Mouse (Mus musculus) ES-Bruce4 (cell line): ENCODE measurements at regions not wholly inside any gene's neighbourhood (a gene's known extent, or its start where the extent isn't known, plus 50 kb on each side); places are given as distances from the start of the nearest gene placed in this dataset.

Experiments used
- H3K27ac ChIP-seq: 2 replicates; pipeline ENCODE4 v1.5.1; 2012; ENCODE audit warnings: low read length, inconsistent platforms; ENCODE audit not compliant: insufficient read depth
- H3K27me3 ChIP-seq: 2 replicates; pipeline ENCODE4 v1.6.1; 2012; ENCODE audit warnings: mild to moderate bottlenecking, low read length, inconsistent platforms; ENCODE audit not compliant: control insufficient read depth, poor library complexity, insufficient read depth, severe bottlenecking
- H3K36me3 ChIP-seq: 2 replicates; pipeline ENCODE4 v1.6.1; 2012; ENCODE audit warnings: inconsistent platforms, mild to moderate bottlenecking, low read length, moderate library complexity; ENCODE audit not compliant: control insufficient read depth, poor library complexity, insufficient read depth, severe bottlenecking
- H3K4me1 ChIP-seq: one replicate; pipeline ENCODE4 v1.8.1; 2011; ENCODE audit warnings: low read length; ENCODE audit not compliant: control insufficient read depth, insufficient read depth
- H3K4me3 ChIP-seq: 2 replicates; pipeline ENCODE4 v1.5.1; 2011; ENCODE audit warnings: low read depth, mild to moderate bottlenecking, low read length
- H3K9ac ChIP-seq: 2 replicates; pipeline ENCODE4 v1.6.1; 2012; ENCODE audit warnings: low read depth, mild to moderate bottlenecking, inconsistent platforms; ENCODE audit not compliant: poor library complexity, severe bottlenecking
- H3K9me3 ChIP-seq: replicated peaks from 2 replicates; pipeline ENCODE4 v1.6.1; 2012; ENCODE audit warnings: mild to moderate bottlenecking, low read length, inconsistent platforms; ENCODE audit not compliant: control insufficient read depth, poor library complexity, insufficient read depth, severe bottlenecking
- CTCF ChIP-seq: IDR thresholded peaks from one replicate; pipeline ENCODE4 v1.8.1; 2011; ENCODE audit warnings: low read depth, low read length
- EP300 ChIP-seq: IDR thresholded peaks from 2 replicates; pipeline ENCODE4 v1.6.1; 2011; ENCODE audit warnings: low read depth, low read length; ENCODE audit not compliant: insufficient read depth
- POLR2A ChIP-seq: IDR thresholded peaks from one replicate; pipeline ENCODE4 v1.8.1; 2011; ENCODE audit warnings: low read length; ENCODE audit not compliant: insufficient read depth

DNA sequence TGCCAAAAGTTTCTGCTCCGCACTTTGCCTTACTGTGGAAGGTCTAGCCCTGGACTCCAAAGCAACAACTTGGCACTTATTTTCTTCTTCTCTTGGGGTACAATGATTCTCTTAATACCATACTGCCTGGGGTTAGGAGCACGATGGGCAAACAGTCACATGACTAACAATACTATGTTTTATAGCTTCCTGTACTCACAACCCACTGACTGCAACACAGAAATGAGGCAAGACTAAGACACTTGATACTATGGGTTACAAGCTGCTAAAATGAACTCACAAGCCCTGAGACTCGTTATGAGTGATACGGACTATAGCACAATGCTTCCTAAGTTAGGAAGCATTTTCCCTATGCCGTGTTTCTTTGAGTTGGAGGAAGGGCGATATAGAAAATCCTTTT, 222.3 kb upstream of the Zpld1 start:
- TF ChIP-seq CTCF = no peak
- TF ChIP-seq POLR2A = no peak
- no peak for TF ChIP-seq EP300
- Histone ChIP-seq H3K9me3 (no peaks in the 10 kb centered on the region), H3K9ac (no peak overlapping the region), H3K4me1 (no peaks in the 10 kb centered on the region), H3K4me3 (no peak overlapping the region), H3K27me3 (no peaks in the 10 kb centered on the region), H3K36me3 (no peaks in the 10 kb centered on the region), H3K27ac (no peak overlapping the region)

DNA sequence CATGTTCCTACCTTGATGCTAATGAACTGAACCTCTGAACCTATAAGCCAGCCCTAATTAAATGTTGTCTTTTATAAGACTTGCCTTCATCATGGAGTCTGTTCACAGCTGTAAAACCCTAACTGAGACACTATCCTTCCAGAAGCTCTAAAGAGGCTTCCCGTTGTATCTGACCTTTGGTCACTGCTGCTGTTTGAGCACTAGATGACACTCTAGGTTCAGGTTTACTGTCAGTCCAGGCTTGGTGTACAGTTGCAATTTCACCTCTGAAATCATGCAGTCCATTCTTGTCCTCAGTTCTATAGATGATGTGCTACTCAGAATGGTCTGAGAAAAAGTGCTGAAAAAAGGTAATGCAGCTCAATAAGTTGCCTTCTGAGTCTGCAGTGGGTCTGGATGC, 221.9 kb upstream of the Zpld1 start:
- no peak overlapping the region for H3K9ac ChIP-seq
- no peak overlapping the region for H3K27ac ChIP-seq

DNA sequence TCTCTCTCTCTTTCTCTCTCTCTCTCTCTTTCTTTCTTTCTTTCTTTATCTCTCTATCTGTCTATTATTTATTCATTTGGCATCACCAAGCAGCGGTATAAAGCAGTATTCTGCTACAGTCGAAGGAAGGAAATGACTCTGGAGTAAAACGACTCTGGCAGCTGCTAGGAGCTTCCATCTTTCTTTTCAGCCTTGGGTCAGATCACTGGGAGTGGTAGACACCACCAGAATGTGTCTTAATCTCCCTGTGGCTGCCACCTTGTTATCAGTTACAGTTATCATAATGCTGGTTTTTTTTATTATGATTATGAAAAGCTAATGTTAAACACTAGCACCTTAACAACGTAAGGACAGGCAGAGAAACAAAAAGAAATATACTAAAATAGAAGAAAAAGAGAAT, 219.2 kb upstream of the Zpld1 start:
- no peak overlapping the region for H3K4me3 ChIP-seq
- no peak overlapping the region for H3K27ac ChIP-seq
- TF ChIP-seq POLR2A (no peak), EP300 (no peak), CTCF (no peak)
- H3K4me1 ChIP-seq = no peaks in the 10 kb centered on the region
- no peaks in the 10 kb centered on the region for H3K36me3 ChIP-seq
- 0 out of 2 replicates have a peak, but pooled peaks cover 5% of the 10 kb centered on the region for H3K9me3 ChIP-seq
- H3K27me3 ChIP-seq = peaks cover 1% of the 10 kb centered on the region; the same call in 1 of the 2 replicates
- no peak overlapping the region for H3K9ac ChIP-seq

More for the DNA sequence above, 221.9 kb upstream of the Zpld1 start:
- H3K4me3 ChIP-seq = no peak overlapping the region
- H3K27me3 ChIP-seq = peaks cover 1% of the 10 kb centered on the region; the same call in 1 of the 2 replicates
- no peak for TF ChIP-seq EP300
- no peak for TF ChIP-seq CTCF
- no peaks in the 10 kb centered on the region for H3K36me3 ChIP-seq
- no peaks in the 10 kb centered on the region for H3K9me3 ChIP-seq
- H3K4me1 ChIP-seq = no peaks in the 10 kb centered on the region

DNA sequence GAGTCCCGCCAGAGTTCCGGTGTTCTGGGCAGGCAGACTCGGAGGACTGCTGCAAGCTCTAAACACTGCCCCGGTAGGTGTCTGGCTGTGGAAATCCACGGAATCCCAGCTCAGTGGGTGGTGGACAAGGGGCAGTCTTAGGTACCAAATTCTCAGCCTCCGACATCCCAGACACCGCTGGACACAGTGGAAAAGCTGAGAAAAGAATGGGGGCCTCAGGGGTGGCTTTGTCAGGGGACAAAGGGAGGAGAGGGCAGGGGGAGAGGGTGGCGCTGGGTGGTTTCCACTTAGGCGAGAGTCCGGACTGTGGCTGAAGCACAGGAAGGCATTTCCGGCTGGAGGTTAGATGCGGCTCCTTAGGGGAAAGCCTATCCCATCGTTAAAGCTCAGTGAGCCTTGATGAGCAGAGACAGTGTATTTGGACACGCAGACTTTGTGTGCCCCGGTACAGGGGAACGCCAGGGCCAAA, 217.5 kb upstream of the Zpld1 start:
- H3K4me3 ChIP-seq = no peak overlapping the region
- H3K36me3 ChIP-seq = no peaks in the 10 kb centered on the region
- no peak overlapping the region for H3K27ac ChIP-seq
- H3K9me3 ChIP-seq = 0 out of 2 replicates have a peak, but pooled peaks cover 5% of the 10 kb centered on the region
- peaks cover 1% of the 10 kb centered on the region; the same call in 1 of the 2 replicates for H3K27me3 ChIP-seq
- no peak overlapping the region for H3K9ac ChIP-seq
- H3K4me1 ChIP-seq = no peaks in the 10 kb centered on the region
- TF ChIP-seq POLR2A = no peak
- TF ChIP-seq EP300 = no peak
- no peak for TF ChIP-seq CTCF

DNA sequence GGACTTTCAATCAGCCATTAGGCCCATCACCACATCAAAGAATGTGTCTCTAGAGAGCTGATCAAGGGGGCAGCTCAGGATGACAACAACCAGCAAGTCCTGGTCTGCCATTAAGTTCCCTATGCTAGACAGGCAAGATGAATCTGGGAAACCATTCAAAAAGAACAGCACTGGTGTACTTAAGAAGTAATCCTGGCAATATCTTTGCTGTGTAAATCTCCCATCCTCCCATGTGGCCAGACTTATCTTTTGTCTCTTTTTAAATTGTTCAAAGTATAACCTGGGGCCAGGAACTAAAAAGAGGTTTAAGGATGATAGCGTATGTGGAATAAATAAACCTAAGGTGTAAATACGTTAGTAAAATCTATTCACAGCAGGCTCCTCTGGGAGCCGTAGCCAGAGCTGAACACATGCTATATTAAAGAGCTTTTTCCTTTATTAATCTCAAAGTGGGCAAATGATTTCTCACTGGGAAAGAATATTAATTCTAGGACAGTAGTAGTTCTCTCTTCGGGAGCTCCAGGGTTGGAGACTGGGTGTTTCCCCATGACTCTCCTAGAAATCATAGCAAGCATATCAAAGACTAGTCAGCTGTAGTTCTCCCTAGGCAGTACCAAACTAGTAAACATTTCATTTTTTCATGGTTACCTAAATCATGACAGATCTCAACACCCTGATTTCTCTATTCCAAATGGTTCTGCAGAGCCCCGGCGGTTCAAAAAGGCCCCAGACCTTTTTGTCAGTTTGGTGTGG, 216.8 kb upstream of the Zpld1 start:
- Histone ChIP-seq H3K36me3 (no peaks in the 10 kb centered on the region), H3K4me1 (no peaks in the 10 kb centered on the region), H3K9ac (no peak overlapping the region), H3K9me3 (0 out of 2 replicates have a peak, but pooled peaks cover 5% of the 10 kb centered on the region), H3K4me3 (no peak overlapping the region), H3K27me3 (peaks cover 1% of the 10 kb centered on the region; the same call in 1 of the 2 replicates), H3K27ac (no peak overlapping the region)
- TF ChIP-seq EP300 (no peak), CTCF (no peak), POLR2A (no peak)

DNA sequence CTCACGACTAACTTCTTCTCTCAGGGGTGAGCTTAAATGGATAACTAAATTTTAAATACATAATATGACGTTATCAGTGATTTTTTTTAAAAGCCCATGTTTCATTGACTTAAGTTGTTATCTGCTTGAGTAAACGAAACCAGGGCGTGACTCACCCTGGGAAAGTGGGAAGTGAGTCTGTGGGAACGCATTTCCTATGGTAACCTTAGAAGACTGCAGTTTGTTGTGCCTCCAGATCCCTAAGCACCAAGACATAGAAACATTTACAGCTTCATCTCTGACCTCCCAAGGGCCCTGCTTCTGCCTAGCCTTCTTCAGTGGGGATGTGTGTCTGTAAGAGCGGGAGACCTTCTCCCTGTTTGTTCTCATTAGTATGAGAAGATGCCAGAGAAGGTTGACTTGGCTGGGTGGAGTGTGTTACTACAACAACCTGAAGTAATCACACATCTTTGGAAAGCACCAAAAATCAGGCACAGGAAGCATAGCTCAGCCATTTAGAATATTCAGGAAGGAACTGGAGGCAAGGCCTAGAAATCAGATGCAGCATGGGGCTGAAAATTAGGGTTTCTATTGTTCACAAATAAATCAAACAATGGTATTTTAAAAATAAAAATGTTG, 207.1 kb upstream of the Zpld1 start:
- no peaks in the 10 kb centered on the region for H3K27me3 ChIP-seq
- H3K9ac ChIP-seq = no peak overlapping the region
- no peaks in the 10 kb centered on the region for H3K9me3 ChIP-seq
- H3K4me3 ChIP-seq = no peak overlapping the region
- no peaks in the 10 kb centered on the region for H3K36me3 ChIP-seq
- no peaks in the 10 kb centered on the region for H3K4me1 ChIP-seq
- H3K27ac ChIP-seq = no peak overlapping the region
- TF ChIP-seq CTCF (no peak), POLR2A (no peak), EP300 (no peak)
